Mouse (Mus musculus) kidney, postnatal 4 days (tissue): ENCODE data around the gene Kdm7a.

Source experiments
- DNase-seq, 2 experiments: peaks; one replicate each; pipeline ENCODE4 v3.0.0; 2021; ENCODE audit warnings: mixed read lengths in 2 of 2

The Kdm7a gene

DNA sequence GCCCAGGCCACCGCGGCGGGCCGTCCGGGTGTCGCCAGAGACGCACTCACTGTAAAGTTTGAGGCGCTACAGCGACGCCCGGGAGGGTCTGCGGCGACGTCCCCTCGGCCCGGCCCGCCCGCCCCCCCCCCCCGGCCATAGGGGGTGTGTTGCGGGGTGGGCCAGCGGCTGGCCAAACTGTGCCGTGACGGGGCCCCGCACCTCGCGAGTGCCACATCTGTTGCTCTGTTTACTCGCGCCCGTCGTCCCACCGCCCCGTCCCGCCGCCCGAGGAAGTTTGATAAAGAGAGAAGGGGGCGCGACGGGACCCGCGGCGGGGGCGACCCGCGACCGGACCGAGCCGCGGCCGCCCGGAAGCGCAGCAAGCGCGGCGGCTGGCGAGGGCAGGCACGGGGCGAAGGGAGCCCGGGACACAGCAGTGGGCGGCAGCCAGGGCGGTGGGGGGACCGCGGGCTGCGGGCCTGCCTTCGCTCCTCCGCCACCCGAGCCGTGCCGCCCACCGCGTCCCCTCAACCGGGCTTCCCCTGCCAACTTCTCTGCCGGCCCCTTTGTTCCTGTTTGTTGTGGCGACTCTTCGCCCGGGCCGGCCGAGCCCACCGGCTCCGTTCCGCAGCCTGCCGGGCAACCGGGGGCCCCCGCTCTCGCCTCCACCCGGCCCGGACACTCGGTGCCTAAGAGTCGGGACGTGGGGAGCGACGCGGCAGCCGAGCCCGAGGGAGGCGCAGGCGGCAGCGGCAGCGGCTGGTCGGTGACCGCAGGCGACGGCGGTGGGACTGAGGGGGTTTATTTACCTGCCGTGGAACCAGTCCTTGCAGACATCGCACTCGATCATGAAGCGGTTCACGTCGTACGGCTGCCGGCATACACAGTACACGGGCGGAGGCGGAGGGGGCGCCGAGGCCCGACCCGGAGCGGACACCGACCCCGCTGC lies 674 bp downstream of the Kdm7a start:
- peak; percentile 59 to 71 for DNase-seq

DNA sequence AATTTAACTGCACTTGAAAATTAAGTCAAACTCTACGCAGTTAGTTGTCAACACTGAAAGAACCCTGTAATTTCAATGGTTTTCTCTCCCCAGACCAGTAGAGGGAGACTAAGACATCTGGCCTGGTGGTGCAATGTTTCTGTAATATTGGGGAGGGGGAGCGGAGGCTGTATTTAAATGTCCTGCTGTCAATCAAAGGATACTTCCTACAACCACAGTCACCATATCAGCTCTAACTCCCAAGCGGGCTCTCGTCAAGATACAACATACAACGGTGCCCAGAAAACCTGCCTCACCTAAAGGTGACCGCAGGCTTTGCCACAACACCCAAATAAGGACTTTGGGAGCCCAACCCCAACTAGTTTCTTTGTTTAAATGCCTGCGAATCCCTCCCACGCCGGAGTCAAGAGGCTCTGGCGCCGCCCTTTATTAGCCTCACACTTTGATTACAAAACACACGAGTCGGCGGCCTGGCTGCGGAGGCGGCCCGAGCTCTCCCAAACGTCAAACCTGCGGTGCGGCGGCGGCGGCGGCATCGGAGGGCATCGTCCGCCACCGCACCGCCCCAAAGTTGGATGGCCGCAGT lies 1.4 kb downstream of the Kdm7a start:
- peak; percentile 74 to 85 for DNase-seq

DNA sequence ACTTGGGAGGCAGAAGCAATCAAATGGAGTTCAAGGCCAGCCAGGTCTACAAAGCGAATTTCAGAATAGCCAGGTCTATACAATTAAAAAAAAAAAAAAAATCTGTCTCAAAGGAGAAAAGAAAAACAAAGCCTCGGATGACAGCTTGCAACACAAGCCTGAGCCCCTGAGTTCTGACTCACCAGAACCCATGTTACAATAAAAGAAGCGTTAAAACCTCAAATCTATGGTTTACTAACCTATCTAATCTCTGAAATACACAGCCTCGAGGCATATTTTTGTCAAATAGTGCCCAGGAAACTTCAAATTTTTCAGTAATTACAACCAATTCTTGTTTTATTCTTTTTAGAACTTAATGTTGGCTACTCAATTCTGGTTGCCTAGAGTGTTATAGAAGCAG lies 2.1 kb downstream of the Kdm7a start:
- DNase-seq: no peak

DNA sequence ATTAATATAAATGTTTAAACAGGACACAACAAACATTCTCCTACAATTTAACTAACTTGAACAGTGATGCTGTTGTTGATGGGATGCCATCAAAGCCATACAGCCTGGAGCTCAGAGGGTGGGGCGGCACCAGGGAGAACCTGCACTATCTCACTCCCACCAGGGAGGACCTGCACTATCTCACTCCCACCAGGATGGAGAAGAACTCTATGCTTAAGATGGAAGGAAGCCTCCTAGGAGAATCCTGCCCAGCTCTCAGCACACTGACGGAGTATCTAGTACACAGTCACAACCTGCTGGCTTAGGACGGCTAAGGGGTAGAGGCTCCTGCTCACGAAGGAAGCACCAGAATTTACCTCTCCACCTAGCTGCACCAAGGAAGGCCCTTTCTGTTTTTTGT lies 3.4 kb downstream of the Kdm7a start:
- DNase-seq: no peak

DNA sequence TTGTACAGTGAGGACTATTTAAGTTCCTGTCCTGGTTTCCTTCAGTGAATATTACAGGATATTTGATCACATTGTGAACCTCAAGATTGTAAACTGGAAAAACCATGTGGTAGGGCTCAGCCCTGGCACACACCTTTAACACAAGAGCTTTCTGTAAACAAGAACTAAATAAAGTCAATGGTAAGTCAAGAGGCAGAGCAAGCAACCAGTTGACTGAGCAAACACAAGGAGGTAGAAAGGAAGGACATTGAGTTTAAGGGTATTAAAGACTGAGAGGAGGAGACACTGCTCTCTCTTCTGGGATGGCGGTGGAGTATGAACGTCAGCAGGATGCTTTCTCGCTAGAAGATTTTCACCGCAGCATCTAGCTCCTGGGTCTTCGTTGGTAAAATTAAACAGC lies 13.6 kb downstream of the Kdm7a start:
- DNase-seq: no peak

DNA sequence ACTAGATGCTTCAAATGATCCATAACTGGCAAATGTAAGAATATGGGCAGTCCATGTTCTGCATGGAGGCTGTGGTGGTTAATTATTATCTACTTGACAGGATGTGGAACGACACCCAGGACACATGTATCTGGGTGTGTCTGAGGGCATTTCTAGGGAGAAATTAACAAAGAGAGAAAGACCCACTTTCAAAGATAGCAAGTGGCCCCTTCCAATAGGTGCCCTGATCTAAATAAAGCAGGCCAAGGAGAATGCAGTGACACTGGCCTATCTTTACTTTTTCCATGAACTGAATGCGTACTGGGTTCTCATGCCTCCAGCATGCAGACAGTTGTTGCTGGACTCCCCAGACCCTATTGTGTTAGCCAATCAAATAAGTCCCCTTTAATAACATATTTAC lies 15.1 kb downstream of the Kdm7a start:
- no peak for DNase-seq

DNA sequence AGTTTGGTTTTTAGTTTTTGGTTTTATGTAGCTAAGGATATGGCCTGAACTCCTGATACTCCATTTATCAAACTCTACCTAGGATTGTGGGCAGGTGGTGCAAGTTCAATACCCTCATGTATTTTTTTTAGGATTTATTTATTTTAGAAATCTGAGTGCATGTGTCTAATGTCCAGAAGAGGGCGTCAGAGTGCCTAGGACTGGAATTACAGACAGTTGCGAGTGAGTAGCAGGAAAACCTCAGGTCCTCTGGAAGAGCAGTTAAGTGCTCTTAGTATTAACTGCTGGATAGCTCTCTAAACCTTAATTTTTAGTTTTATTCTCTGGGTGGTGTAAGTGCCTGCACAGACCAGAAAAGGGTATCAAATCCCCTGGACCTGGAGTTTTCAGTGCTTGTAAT lies 19.4 kb downstream of the Kdm7a start:
- DNase-seq: no peak

DNA sequence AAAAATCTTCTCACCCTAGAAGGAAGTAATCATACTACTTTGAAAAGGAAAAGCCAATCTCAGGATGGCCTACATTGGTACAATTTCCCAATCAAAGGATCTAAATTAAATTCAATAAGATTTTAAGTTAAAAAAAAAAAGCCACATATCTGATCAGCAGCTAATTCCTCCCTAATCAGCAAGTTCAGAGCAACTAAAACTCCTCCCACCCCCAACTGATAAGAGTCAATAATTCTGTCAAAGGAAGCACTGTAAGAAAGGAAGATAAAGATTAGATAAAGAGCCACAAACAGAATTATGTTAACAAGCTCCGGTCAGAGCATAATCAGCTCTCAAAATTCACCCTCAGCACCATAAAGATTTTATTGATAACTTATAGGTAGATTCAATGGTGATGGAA lies 37.5 kb downstream of the Kdm7a start:
- no peak for DNase-seq

DNA sequence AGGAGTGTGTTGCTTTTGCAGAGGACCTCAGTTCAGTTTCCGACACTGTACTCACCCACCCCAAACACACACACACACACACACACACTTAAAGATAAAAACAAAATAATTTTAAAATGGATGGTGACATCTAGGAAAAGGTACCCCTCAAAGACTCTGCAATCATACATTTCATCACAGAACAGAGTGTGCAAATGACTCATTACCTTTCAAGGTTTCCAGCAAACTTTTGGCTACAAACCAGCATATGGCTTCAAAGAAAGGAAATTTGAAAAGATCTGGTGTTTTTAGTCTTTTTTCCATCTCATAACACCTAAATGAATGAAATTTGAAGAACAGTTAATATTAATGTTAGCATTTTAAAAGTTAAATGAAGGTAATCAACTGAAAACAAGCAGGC lies 41.7 kb downstream of the Kdm7a start:
- DNase-seq: no peak

DNA sequence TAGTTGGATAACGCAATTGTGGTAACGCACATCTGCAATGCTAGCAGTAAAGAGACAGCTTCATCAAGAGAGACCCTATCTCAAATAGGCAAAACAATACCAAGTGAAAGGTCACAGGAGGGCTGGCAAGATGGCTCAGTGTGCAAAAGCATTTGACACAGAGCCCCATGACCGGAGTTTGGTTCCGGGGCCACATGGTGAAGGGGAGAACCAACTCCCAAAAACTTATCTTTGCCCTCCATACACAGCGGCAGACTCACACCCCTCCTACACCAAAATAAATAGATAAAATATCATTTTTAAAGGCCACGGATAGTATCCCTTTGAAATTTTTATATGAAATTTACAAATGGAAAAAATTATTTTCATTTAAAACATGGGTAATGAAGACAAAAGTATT lies 44.6 kb downstream of the Kdm7a start:
- no peak for DNase-seq

DNA sequence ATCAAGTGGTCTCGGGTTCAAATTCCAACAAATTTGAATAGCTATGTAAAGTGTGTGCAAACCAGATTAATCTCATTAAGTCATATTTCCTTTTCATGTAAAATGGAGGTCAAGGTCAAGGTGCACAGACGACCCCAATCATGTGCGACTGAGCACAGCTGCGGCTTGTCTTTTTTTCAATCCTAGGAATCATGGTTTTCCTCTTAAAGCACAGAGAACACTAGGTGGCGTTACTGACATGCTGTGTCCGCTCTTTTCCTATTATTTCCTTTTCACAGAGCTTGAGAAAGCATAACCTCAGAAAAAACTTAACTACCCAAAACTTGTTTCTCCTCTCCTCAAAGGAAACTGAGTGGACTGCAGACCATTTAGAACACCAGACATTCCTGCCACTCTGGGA lies 60.5 kb downstream of the Kdm7a start:
- DNase-seq: peak; percentile 19 to 38

DNA sequence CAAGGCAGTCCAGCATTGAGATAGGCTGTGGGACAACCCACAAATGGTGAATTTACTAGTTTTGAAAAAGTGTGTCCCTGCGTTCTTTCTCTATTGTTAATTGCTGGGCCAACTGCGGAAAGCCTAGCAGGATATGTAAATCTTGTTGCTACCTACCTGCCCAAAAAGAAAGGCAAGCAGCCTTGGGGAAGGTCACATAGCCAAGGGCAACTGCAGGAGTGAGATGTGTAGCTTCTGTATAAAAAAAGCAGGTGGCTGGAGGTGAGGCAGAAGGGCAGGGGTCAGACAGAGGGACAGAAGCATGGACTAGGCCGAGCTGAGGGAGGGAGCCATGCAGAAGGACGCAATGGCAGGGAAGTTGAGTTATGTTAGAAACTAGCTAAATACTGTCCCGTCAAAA lies 74.0 kb downstream of the Kdm7a start:
- no peak for DNase-seq

DNA sequence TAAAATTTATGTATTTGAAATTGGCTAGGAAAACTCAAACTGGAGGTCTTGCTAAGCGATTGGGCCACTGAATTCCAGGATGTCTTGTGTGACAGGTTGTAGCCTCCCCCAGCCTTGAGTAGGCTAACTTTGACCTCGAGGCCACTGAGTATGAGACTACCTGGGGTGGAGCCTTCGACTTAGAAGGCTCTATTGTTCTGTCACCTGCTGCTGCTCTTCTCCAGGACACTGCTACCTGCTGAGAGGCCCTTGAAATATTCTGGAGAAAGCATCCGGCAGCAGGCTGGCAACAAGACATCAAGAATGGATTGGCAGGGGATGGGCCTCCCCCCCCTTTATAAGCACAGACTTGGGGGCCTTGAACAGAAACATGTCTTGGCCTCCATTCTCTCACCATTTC lies 75.1 kb downstream of the Kdm7a start:
- DNase-seq: no peak

DNA sequence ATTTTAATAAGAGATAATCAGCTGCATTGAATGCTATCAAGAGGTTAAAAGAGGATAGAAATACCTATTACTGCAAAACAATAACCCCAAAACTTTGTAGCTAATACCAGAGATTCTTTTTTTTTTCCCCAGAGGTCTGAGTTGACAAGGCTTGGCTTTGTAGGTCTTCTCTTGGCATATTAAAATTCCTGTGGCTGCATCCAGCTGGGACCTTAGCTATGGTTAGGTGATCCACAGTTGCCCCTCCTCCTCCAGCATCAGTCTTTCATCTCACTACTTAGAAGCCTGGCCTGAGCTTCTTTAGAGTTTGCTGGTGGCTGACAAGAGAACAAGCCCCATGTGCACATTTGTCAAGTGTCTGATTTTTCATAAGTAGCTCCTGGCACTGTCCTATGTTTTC lies 81.9 kb downstream of the Kdm7a start:
- no peak for DNase-seq

DNA sequence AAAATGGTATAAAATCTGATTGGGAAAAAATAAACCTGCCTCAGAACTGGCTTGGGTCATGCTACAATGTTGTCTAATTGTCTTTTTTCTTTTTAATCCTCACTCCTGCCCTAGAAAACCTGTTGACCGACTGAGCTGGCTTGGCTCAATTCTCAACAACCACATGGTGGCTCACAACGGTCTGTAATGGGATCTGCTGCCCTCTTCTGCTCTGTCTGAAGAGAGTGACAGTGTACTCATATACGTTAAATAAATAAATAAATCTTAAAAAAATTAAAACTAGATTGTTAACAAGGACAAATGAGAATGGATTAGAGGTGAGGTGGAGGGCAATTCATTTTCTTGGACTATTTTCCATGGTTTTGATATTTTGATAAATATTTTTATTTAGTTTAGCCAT lies 85.9 kb downstream of the Kdm7a start:
- DNase-seq: no peak

DNA sequence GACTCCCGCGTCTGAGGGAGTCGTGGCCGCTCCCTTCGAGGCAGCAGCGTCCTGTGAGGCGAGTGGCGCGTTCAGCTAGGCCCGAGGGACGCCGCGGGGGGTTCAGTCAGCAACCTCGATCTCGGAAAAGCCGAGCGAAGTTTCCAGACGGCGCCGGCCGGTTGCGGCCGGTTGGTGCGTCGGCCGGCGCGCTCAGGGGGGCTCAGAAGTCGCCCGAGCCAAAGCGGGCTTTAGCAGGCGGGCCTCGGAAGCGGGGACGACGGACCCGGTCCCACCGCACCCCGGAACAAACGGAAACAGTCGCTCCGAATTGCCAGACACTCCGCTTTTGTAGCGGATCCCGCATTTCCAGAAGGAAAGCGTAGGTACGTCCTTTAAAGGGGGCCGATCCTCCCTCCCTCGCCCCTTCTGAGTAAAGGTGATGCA lies 88.1 kb downstream of the Kdm7a start:
- DNase-seq: peak; percentile 73 to 83

DNA sequence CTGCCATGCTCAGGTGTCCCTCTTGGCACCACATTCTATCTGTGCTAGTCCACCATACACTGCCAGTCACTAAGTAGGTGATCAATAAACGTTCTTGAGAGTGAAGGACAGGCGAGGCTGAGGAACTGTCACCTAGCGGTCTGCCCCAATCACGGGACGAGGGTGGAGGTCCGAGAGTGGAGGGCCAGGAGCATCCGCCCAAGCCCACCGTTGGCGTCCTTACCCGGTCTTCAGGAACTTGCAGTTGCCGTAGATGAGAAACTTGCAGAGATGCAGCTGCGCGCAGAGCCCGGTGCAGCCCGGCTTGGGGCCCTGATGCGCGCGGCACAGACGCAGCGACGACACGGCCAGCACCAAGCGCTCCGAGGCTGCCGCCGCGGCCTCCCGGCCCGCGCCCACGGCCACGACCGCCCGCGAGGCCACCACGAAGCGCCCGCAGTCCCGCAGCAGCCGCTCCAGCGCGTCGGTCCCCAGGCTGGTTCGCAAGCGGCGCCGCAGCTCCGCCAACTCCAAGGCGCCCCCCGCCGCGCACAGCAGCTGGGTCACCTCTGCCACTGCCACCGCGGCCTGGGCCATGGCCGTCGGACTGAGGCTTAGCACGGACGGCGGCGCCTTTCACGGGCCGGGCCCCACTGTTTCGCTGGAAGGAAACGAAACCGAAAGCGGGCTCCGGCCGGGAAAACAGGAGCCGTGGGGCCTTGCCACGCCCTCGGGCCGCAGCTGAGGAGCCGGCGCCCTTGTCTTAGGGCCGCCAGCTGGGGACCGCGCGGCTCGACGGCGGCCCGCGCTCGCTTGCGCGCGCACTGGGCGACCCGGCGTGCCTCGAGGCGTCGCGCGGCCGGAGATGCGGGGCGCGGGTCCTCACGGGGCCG lies 88.8 kb downstream of the Kdm7a start, which contains the start of gene Parp12:
Gene Parp12, minus strand, starts transcription at position 766 of the 872 bp plus-strand sequence.
- DNase-seq: peak; percentile 85 to 92

DNA sequence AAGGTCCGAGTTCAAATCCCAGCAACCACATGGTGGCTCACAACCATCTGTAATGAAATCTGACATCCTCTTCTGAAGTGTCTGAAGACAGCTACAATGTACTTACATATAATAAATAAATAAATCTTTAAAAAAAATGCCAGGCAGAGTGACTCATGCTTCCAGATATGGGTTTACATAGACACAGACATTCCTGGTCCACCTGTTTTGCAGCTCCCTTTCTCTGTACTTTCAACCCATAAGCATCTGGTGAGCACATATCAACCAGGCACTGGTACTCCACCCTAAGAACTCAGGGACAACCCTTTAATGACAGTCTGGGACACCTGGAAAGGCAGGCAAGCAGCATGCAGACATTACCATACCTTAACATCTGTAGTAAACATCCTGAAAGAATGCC lies 91.2 kb downstream of the Kdm7a start:
- DNase-seq: no peak

DNA sequence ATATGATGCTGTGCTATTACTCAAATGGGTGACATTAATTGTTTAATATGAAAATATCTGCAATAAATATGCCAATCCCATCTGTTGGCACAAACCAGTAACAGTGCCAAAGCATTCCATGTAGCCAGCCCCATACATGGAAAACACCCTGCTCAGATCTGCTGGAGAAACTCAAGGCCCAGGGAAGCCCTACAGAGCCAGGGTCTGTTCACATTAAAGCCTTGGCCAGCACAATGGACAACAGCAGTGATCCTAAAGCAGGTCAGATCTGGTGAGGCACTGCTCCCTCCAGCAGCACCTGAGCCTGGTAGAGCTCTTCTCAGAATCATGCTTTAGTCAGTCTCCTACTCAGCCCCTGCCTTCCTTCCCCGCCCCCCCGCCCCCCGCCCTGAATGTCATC lies 93.4 kb downstream of the Kdm7a start:
- no peak for DNase-seq

DNA sequence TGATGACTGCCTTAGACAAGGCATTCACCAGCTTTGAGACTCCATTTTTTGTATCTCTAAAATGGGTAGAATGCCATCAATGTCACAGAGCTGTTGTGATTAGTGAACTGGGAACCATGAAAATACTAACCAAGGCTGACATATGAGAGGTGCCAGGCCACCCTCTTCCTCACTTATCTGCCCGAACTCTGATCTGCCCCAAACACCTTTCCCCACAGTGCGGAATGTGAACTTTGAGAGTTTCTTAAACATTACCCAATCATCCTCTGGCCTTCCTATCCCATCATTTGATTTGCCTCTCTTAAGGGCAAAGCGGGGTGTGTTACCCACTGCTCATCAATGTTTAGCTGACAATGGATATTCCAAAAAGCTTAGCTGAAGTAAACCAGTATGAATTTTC lies 93.9 kb downstream of the Kdm7a start:
- DNase-seq: no peak

DNA sequence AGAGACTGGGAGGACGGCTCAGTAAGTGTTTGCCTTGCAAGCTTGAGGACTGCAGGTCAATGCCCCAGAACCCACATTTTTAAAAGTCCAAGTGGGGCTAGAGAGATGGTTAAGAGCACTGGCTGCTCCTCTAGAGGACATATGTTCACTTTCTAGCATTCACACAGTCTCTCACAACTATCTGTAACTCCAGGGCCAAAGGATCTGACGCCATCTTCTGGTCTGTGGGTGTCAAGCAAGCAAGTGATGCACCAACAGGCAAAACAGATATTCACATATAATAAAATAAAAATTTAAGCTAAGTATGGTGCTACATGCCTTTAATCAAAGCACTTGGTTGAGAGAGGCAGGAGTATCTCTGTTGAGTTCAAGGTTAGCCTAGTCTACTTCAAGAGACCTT lies 99.8 kb downstream of the Kdm7a start:
- peak in 1 of 2 experiments; percentile 16 for DNase-seq

DNA sequence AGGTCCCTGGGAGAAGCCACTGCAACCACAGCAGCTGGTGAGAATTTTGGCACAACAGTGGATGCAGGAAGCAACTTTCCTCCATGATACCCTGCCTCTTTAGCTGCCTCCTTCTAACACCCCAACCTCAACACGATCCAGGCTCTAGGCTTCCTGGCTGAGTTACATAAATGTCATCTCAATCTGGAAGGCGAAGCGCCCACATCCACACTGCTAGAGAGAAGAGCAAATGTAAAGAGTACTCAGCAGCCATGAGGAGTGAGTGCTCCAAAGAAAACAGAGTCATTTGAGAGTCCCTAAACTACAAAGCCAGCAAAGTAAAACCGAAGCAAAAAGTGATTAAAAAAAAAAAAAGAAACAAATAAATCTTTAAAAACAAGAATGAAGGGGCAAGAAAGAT lies 102.0 kb downstream of the Kdm7a start:
- DNase-seq: no peak
